Mouse (Mus musculus) right cerebral cortex, adult 2 months (tissue): ENCODE results near the gene Cd81.

ENCODE experiments used
- DNase-seq, 2 experiments: peaks; one replicate each; pipeline ENCODE4 v3.0.0; 2021 to 2022; ENCODE audit warnings: low spot score in 2 of 2

Cd81 gene

GRCm38 (mm10) chr7:143052626-143053007, at the start of gene Cd81:
TSS of gene Cd81 (plus strand) at chr7:143052739.
- DNase-seq, result peak; percentile 77 to 81

- DNase-seq, result no peak
Measured at GRCm38 (mm10) chr7:143004727-143005343, 47.7 kb upstream of the Cd81 start, which contains the start of gene Tspan32. TSS of gene Tspan32 (plus strand) at chr7:143005046.

- no peak for DNase-seq
Measured at GRCm38 (mm10) chr7:143005344-143006096, 47.0 kb upstream of the Cd81 start.

GRCm38 (mm10) chr7:143006097-143006755, 46.3 kb upstream of the Cd81 start:
- no peak for DNase-seq

- no peak for DNase-seq
Measured at GRCm38 (mm10) chr7:143006756-143007598, 45.6 kb upstream of the Cd81 start.

- peak; percentile 92 to 93 for DNase-seq
Measured at GRCm38 (mm10) chr7:143007599-143008369, 44.8 kb upstream of the Cd81 start.

- no peak for DNase-seq
Measured at GRCm38 (mm10) chr7:143008370-143008926, 44.1 kb upstream of the Cd81 start.

GRCm38 (mm10) chr7:143008996-143009665, 43.4 kb upstream of the Cd81 start:
- DNase-seq, result no peak

- DNase-seq, result no peak
Measured at GRCm38 (mm10) chr7:143009996-143010395, 42.5 kb upstream of the Cd81 start.

- no peak for DNase-seq
Measured at GRCm38 (mm10) chr7:143011226-143011625, 41.3 kb upstream of the Cd81 start.

- no peak for DNase-seq
Measured at GRCm38 (mm10) chr7:143012230-143012875, 40.2 kb upstream of the Cd81 start.

GRCm38 (mm10) chr7:143013420-143014178, 38.9 kb upstream of the Cd81 start:
- DNase-seq, result peak; percentile 39 to 57

- no peak for DNase-seq
Measured at GRCm38 (mm10) chr7:143014862-143015659, 37.5 kb upstream of the Cd81 start.

- peak; percentile 34 to 51 for DNase-seq
Measured at GRCm38 (mm10) chr7:143015755-143016423, 36.6 kb upstream of the Cd81 start.

GRCm38 (mm10) chr7:143016424-143017142, 36.0 kb upstream of the Cd81 start:
- no peak for DNase-seq

GRCm38 (mm10) chr7:143017181-143017580, 35.4 kb upstream of the Cd81 start:
- no peak for DNase-seq

GRCm38 (mm10) chr7:143020040-143020439, 32.5 kb upstream of the Cd81 start:
- DNase-seq, result no peak
